Mouse (Mus musculus): ENCODE data around the gene Nags.

DNA sequence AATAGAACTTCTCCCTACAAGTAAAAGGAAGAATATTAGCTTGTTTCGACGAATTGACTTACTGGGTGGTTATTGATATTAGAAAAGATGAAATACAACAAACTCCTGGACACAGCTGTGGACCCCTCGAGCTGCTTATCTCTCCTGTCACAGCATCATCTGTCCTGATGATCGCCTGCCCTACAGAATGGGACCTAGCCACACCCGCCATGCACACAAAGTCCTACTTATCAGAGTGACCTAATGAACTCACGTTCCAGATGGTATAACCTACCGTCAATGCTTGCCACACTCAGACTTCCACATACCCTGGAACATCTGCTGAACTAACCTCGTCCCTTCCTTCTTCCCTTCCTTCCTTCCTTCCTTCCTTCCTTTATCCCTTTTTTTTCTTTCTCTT lies 29.1 kb upstream of the Nags start:
- TF ChIP-seq CTCF (conservative IDR thresholded peaks at IDR 0.05; ENCODE audit: insufficient read depth, insufficient read length, low read depth, low read length) (no peak), POLR2A (IDR thresholded peaks at IDR 0.05; ENCODE audit: low read depth, low read length) (no peak)

Data from kidney, adult 2 months (tissue).